Mouse (Mus musculus) frontal cortex, postnatal 10 days (tissue): Measurements from ENCODE around the gene Pitpnb.

Experiments
- DNase-seq, 2 experiments: peaks; one replicate each; pipeline ENCODE4 v3.0.0; 2022; ENCODE audit warnings: low spot score in 2 of 2, mixed read lengths in 1 of 2

Gene Pitpnb

GRCm38 (mm10) chr5:111396199-111396598 lies 65.6 kb downstream of the Pitpnb start:
- no peak for DNase-seq

- DNase-seq: no peak
These were observed 67.9 kb downstream of the Pitpnb start for GRCm38 (mm10) chr5:111398471-111398870.

GRCm38 (mm10) chr5:111399271-111399670 lies 68.7 kb downstream of the Pitpnb start:
- no peak for DNase-seq

- no peak for DNase-seq
These were observed 71.5 kb downstream of the Pitpnb start for GRCm38 (mm10) chr5:111401879-111402650.

- no peak for DNase-seq
These were observed 72.1 kb downstream of the Pitpnb start for GRCm38 (mm10) chr5:111402651-111402996.

- DNase-seq: no peak
These were observed 74.2 kb downstream of the Pitpnb start for GRCm38 (mm10) chr5:111404721-111405120.

GRCm38 (mm10) chr5:111408470-111409105 lies 78.0 kb downstream of the Pitpnb start:
- no peak for DNase-seq

GRCm38 (mm10) chr5:111409412-111410044 lies 79.0 kb downstream of the Pitpnb start:
- DNase-seq: no peak

GRCm38 (mm10) chr5:111410665-111411064 lies 80.1 kb downstream of the Pitpnb start:
- DNase-seq: no peak

- peak; percentile 74 to 83 for DNase-seq
These were observed 83.6 kb downstream of the Pitpnb start for GRCm38 (mm10) chr5:111414192-111414591.

- no peak for DNase-seq
These were observed 84.2 kb downstream of the Pitpnb start for GRCm38 (mm10) chr5:111414770-111415249.

GRCm38 (mm10) chr5:111415575-111415974 lies 85.0 kb downstream of the Pitpnb start:
- no peak for DNase-seq

GRCm38 (mm10) chr5:111416048-111416447 lies 85.5 kb downstream of the Pitpnb start:
- no peak for DNase-seq

- DNase-seq: peak; percentile 89 to 93
These were observed 86.2 kb downstream of the Pitpnb start, which contains the start of gene Mn1 for GRCm38 (mm10) chr5:111416591-111417374. Mn1 (plus strand) TSS chr5:111417362.

- DNase-seq: no peak
These were observed 87.0 kb downstream of the Pitpnb start for GRCm38 (mm10) chr5:111417378-111418131.

GRCm38 (mm10) chr5:111418202-111419120 lies 87.9 kb downstream of the Pitpnb start:
- DNase-seq: no peak

- no peak for DNase-seq
These were observed 88.7 kb downstream of the Pitpnb start for GRCm38 (mm10) chr5:111419121-111419881.

GRCm38 (mm10) chr5:111420011-111420691 lies 89.6 kb downstream of the Pitpnb start:
- DNase-seq: no peak

- DNase-seq: no peak
These were observed 90.3 kb downstream of the Pitpnb start for GRCm38 (mm10) chr5:111420896-111421295.
